Mouse (Mus musculus) brain, embryonic 14.5 days (tissue): Measurements from ENCODE around the gene Gm7271.

Source experiments
- CTCF ChIP-seq: fragments of 200-500 bp; IDR thresholded peaks from 2 replicates; pipeline ENCODE4 v1.5.1; 2012; ENCODE audit warnings: inconsistent platforms, mild to moderate bottlenecking, moderate library complexity, borderline replicate concordance; ENCODE audit not compliant: insufficient read depth, insufficient read length; ENCODE audit errors: extremely low read depth
- POLR2A ChIP-seq: fragments of 200-500 bp; IDR thresholded peaks from 2 replicates; pipeline ENCODE4 v1.6.1; 2012; ENCODE audit warnings: mild to moderate bottlenecking, inconsistent platforms, borderline replicate concordance; ENCODE audit not compliant: poor library complexity, insufficient read depth, insufficient read length, severe bottlenecking; ENCODE audit errors: extremely low read depth

DNA sequence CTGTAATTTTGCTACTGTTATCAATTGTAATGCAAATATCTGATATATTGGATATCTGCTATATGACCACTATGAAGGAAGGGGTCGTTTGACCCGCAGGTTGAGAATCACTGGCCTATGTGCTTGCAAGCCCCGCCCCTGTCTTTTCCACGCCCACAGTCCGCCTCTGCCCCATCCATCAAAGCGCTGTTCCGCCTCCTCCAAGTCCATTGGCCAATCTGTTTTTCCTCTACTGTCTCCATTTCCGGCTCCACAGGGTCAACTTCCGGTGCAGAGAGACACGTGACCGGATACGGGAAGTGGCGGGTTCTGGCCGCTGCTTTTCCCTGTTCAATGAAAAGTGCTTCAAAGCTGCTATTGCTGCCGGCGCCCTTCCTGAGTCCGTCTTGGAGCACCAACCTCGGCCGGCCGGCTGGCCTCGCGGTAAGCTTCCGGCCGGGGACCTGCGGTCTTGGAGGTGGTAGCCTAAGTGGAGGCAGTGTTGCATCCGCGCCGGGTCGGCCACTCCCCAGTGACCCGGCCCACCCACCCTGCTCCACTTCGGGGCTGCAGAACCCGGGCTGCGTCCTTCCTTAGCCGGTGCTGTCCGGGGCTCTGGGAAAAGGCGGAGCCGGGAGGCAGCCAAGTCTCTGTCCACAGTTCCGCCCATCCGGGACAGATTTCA is 45.3 kb downstream of the Gm7271 start, which contains the start of gene Exoc1:
- no peak for TF ChIP-seq POLR2A
- no peak for TF ChIP-seq CTCF
